Mouse (Mus musculus) limb, embryonic 12.5 days (tissue): ENCODE measurements around the gene Lpar6. TPM values are rescaled to one million over a fixed set of nuclear protein-coding genes. Genes with fewer than 3 reads are reported as not detected.

Source experiments
- microRNA counts: library from miRNA; unstranded; fragments of <30 nt; microRNA quantifications from one replicate; lab custom pipeline; 2017
- microRNA-seq: library from miRNA; unstranded; fragments of <30 nt; microRNA quantifications from one replicate; pipeline ENCODE4, GENCODE M21; 2017
- polyA plus RNA-seq: library from polyadenylated mRNA; unstranded; fragments of >200 nt; fragmentation: Nextera tagmentation; extraction: Ambion mirVana; gene quantifications from 2 replicates; pipeline ENCODE4 v1.2.1, GENCODE M21; 2016

Lpar6 gene
- polyA plus RNA-seq, 1 experiment from 2014 or later = 20.4 TPM

MicroRNAs encoded within 50 kb of the gene (microRNA counts, 519-probe panel; counts per million panel counts)
- microRNA mmu-miR-687 (lab: Ali Mortazavi, UCI) = not detected

Small RNA genes lying within 50 kb of the gene (microRNA-seq; reads per million reads assigned to microRNA genes)
- not detected for gene Mir687

Other genes with a start within 250 kb of the Lpar6 start
- gene Cysltr2, start 188.8 kb upstream of the Lpar6 start, polyA plus RNA-seq = not detected in 2 replicates
- gene Rcbtb2, start 114.9 kb upstream of the Lpar6 start, polyA plus RNA-seq = 172 and 185 TPM in 2 replicates
- 18.8 and 22.2 TPM in 2 replicates for gene Rb1, start 87.9 kb downstream of the Lpar6 start, polyA plus RNA-seq
- 460 and 473 TPM in 2 replicates for gene Itm2b, start 147.4 kb downstream of the Lpar6 start, polyA plus RNA-seq